Mouse (Mus musculus) T-cell, adult 66 days (primary cell): ENCODE results near the gene Tmem131l. TPM values are rescaled to one million over a fixed set of nuclear protein-coding genes. Genes with fewer than 3 reads are reported as not detected.

Experiments
- total RNA-seq, 2 experiments: library from RNA; stranded (reverse); gene quantifications; 3 replicates in 1 of 2; 4 replicates in 1 of 2; pipeline ENCODE4 v1.2.4; 2023

Gene Tmem131l
- 100 to 1,000 TPM; 122 to 130 TPM for total RNA-seq

GRCm38 (mm10) chr3:84039646-84040475 is at the start of gene Tmem131l:
TSS of gene Tmem131l (minus strand) at chr3:84040175.

Other genes starting within 250 kb of the Tmem131l start
- 1 to 10 TPM; 2.4 to 3.1 TPM for gene Tlr2, start 198.4 kb downstream of the Tmem131l start, total RNA-seq
- 1 to 10 TPM in 1 of 2 experiments, not detected in 1; 1.8 TPM for gene Mnd1, start 115.6 kb upstream of the Tmem131l start, total RNA-seq
- not detected for gene Gm6525, start 133.9 kb upstream of the Tmem131l start, total RNA-seq